Mouse (Mus musculus): ENCODE data around the gene Nudt16. TPM values are rescaled to one million over a fixed set of nuclear protein-coding genes. Genes with fewer than 3 reads are reported as not detected.
"Not testable (repeated sequence)": the region's sequence is repeated elsewhere in the genome, so short reads cannot be mapped to it uniquely, and the experiment has no call there.

Gene Nudt16
- 11.9 and 13.2 TPM in 2 replicates for polyA plus RNA-seq (2015; fragmentation: Nextera tagmentation; extraction: Ambion mirVana)

- Histone ChIP-seq H3K36me3 (ENCODE audit: insufficient read depth, low read length) (no peaks in the 10 kb centered on the region), H3K27ac (ENCODE audit: low read length) (peak within 1 kb of the TSS; percentile 64), H3K4me3 (ENCODE audit: low read length) (peak within 1 kb of the TSS; percentile 73), H3K9me3 (ENCODE audit: low read length) (no peaks in the 10 kb centered on the region), H3K4me2 (replicated peaks; ENCODE audit: low read depth, low read length) (peak within 1 kb of the TSS; percentile 89), H3K27me3 (ENCODE audit: insufficient read depth, low read length) (no peaks in the 10 kb centered on the region), H3K9ac (replicated peaks; ENCODE audit: low read length) (peak within 1 kb of the TSS; percentile 75), H3K4me1 (ENCODE audit: insufficient read depth, low read length) (peaks cover 5% of the 10 kb centered on the region; the same call in 1 of the 2 replicates)
- WGBS: under 1% methylated on average over 60 of the region's 60 CpGs
- ATAC-seq (ENCODE audit: low FRiP score, low TSS enrichment): peak; percentile 99
These were observed at the start of gene Nudt16 for GRCm38 (mm10) chr9:105131253-105132001. Gene Nudt16, minus strand, starts transcription at chr9:105131824.

- no peaks in the 10 kb centered on the region for H3K27me3 ChIP-seq (ENCODE audit: insufficient read depth, low read length)
- no peaks in the 10 kb centered on the region for H3K4me1 ChIP-seq (ENCODE audit: insufficient read depth, low read length)
- H3K9ac ChIP-seq (replicated peaks; ENCODE audit: low read length): no peak within 1 kb of the TSS
- no peak within 1 kb of the TSS for H3K4me2 ChIP-seq (replicated peaks; ENCODE audit: low read depth, low read length)
- no peak within 1 kb of the TSS for H3K27ac ChIP-seq (ENCODE audit: low read length)
- WGBS: 66% methylated on average over 6 of the region's 6 CpGs
- ATAC-seq (ENCODE audit: low FRiP score, low TSS enrichment): no peak
- H3K9me3 ChIP-seq (ENCODE audit: low read length): no peaks in the 10 kb centered on the region
- H3K4me3 ChIP-seq (ENCODE audit: low read length): no peak within 1 kb of the TSS
- H3K36me3 ChIP-seq (ENCODE audit: insufficient read depth, low read length): no peaks in the 10 kb centered on the region
These were observed 13.4 kb upstream of the Nudt16 start, which contains the start of gene 1700080E11Rik for GRCm38 (mm10) chr9:105144992-105145391. Gene 1700080E11Rik, minus strand, starts transcription at chr9:105145092.

- Histone ChIP-seq H3K4me3 (ENCODE audit: low read length) (no peak overlapping the region), H3K4me2 (replicated peaks; ENCODE audit: low read depth, low read length) (no peak overlapping the region), H3K9me3 (ENCODE audit: low read length) (no peaks in the 10 kb centered on the region), H3K27ac (ENCODE audit: low read length) (no peak overlapping the region), H3K4me1 (ENCODE audit: insufficient read depth, low read length) (no peaks in the 10 kb centered on the region), H3K9ac (replicated peaks; ENCODE audit: low read length) (no peak overlapping the region), H3K36me3 (ENCODE audit: insufficient read depth, low read length) (no peaks in the 10 kb centered on the region), H3K27me3 (ENCODE audit: insufficient read depth, low read length) (no peaks in the 10 kb centered on the region)
- ATAC-seq (ENCODE audit: low FRiP score, low TSS enrichment): no peak
- 51% methylated on average over 6 of the region's 6 CpGs for WGBS
These were observed 7.6 kb upstream of the Nudt16 start for GRCm38 (mm10) chr9:105139204-105139603.

- WGBS: 7% methylated on average over 1 of the region's 1 CpGs
- Histone ChIP-seq H3K9me3 (ENCODE audit: low read length) (no peaks in the 10 kb centered on the region), H3K27ac (ENCODE audit: low read length) (no peak overlapping the region), H3K9ac (replicated peaks; ENCODE audit: low read length) (no peak overlapping the region), H3K4me1 (ENCODE audit: insufficient read depth, low read length) (no peaks in the 10 kb centered on the region), H3K27me3 (ENCODE audit: insufficient read depth, low read length) (no peaks in the 10 kb centered on the region), H3K4me2 (replicated peaks; ENCODE audit: low read depth, low read length) (no peak overlapping the region), H3K4me3 (ENCODE audit: low read length) (no peak overlapping the region), H3K36me3 (ENCODE audit: insufficient read depth, low read length) (no peaks in the 10 kb centered on the region)
- ATAC-seq (ENCODE audit: low FRiP score, low TSS enrichment): no peak
These were observed 4.8 kb upstream of the Nudt16 start for GRCm38 (mm10) chr9:105136404-105136803.

GRCm38 (mm10) chr9:105134536-105134935, 2.9 kb upstream of the Nudt16 start:
- Histone ChIP-seq H3K36me3 (ENCODE audit: insufficient read depth, low read length) (no peaks in the 10 kb centered on the region), H3K9ac (replicated peaks; ENCODE audit: low read length) (no peak overlapping the region), H3K4me3 (ENCODE audit: low read length) (no peak overlapping the region), H3K4me2 (replicated peaks; ENCODE audit: low read depth, low read length) (no peak overlapping the region), H3K9me3 (ENCODE audit: low read length) (no peaks in the 10 kb centered on the region), H3K27ac (ENCODE audit: low read length) (no peak overlapping the region), H3K4me1 (ENCODE audit: insufficient read depth, low read length) (peaks cover 5% of the 10 kb centered on the region; the same call in 1 of the 2 replicates), H3K27me3 (ENCODE audit: insufficient read depth, low read length) (no peaks in the 10 kb centered on the region)
- 85% methylated on average over 5 of the region's 5 CpGs for WGBS
- no peak for ATAC-seq (ENCODE audit: low FRiP score, low TSS enrichment)

- Histone ChIP-seq H3K4me3 (ENCODE audit: low read length) (peak overlapping the region; percentile 73), H3K9ac (replicated peaks; ENCODE audit: low read length) (peak overlapping the region; percentile 75), H3K36me3 (ENCODE audit: insufficient read depth, low read length) (no peaks in the 10 kb centered on the region), H3K4me2 (replicated peaks; ENCODE audit: low read depth, low read length) (peak overlapping the region; percentile 89), H3K27me3 (ENCODE audit: insufficient read depth, low read length) (no peaks in the 10 kb centered on the region), H3K9me3 (ENCODE audit: low read length) (no peaks in the 10 kb centered on the region), H3K27ac (ENCODE audit: low read length) (no peak overlapping the region), H3K4me1 (ENCODE audit: insufficient read depth, low read length) (peaks cover 5% of the 10 kb centered on the region; the same call in 1 of the 2 replicates)
- 25% methylated on average over 5 of the region's 5 CpGs for WGBS
- peak; percentile 14 for ATAC-seq (ENCODE audit: low FRiP score, low TSS enrichment)
These were observed 361 bp upstream of the Nudt16 start for GRCm38 (mm10) chr9:105132002-105132367.

- Histone ChIP-seq H3K27me3 (ENCODE audit: insufficient read depth, low read length) (no peaks in the 10 kb centered on the region), H3K9me3 (ENCODE audit: low read length) (no peaks in the 10 kb centered on the region), H3K36me3 (ENCODE audit: insufficient read depth, low read length) (no peaks in the 10 kb centered on the region), H3K4me1 (ENCODE audit: insufficient read depth, low read length) (peaks cover 5% of the 10 kb centered on the region; the same call in 1 of the 2 replicates), H3K4me2 (replicated peaks; ENCODE audit: low read depth, low read length) (no peak overlapping the region), H3K27ac (ENCODE audit: low read length) (no peak overlapping the region), H3K4me3 (ENCODE audit: low read length) (no peak overlapping the region), H3K9ac (replicated peaks; ENCODE audit: low read length) (no peak overlapping the region)
- no peak for ATAC-seq (ENCODE audit: low FRiP score, low TSS enrichment)
- 94% methylated on average over 8 of the region's 8 CpGs for WGBS
These were observed 1.3 kb downstream of the Nudt16 start for GRCm38 (mm10) chr9:105130331-105130730.

GRCm38 (mm10) chr9:105125206-105125605, 6.4 kb downstream of the Nudt16 start:
- not testable (repeated sequence) for H3K9ac ChIP-seq (replicated peaks; ENCODE audit: low read length); H3K4me3 ChIP-seq (ENCODE audit: low read length); H3K4me2 ChIP-seq (replicated peaks; ENCODE audit: low read depth, low read length); ATAC-seq (ENCODE audit: low FRiP score, low TSS enrichment); H3K27ac ChIP-seq (ENCODE audit: low read length); H3K9me3 ChIP-seq (ENCODE audit: low read length); H3K4me1 ChIP-seq (ENCODE audit: insufficient read depth, low read length); H3K36me3 ChIP-seq (ENCODE audit: insufficient read depth, low read length); H3K27me3 ChIP-seq (ENCODE audit: insufficient read depth, low read length)
- 86% methylated on average over 3 of the region's 3 CpGs for WGBS

GRCm38 (mm10) chr9:105103893-105104292, 27.7 kb downstream of the Nudt16 start:
- Histone ChIP-seq H3K27ac (ENCODE audit: low read length) (no peak overlapping the region), H3K36me3 (ENCODE audit: insufficient read depth, low read length) (no peaks in the 10 kb centered on the region), H3K4me3 (ENCODE audit: low read length) (no peak overlapping the region), H3K9me3 (ENCODE audit: low read length) (no peaks in the 10 kb centered on the region), H3K27me3 (ENCODE audit: insufficient read depth, low read length) (no peaks in the 10 kb centered on the region), H3K4me1 (ENCODE audit: insufficient read depth, low read length) (no peaks in the 10 kb centered on the region), H3K9ac (replicated peaks; ENCODE audit: low read length) (no peak overlapping the region), H3K4me2 (replicated peaks; ENCODE audit: low read depth, low read length) (no peak overlapping the region)
- WGBS: 56% methylated on average over 5 of the region's 5 CpGs
- ATAC-seq (ENCODE audit: low FRiP score, low TSS enrichment): peak; percentile 27; the same call in 1 of the 2 replicates

- Histone ChIP-seq H3K4me3 (ENCODE audit: low read length) (no peak overlapping the region), H3K9me3 (ENCODE audit: low read length) (no peaks in the 10 kb centered on the region), H3K27ac (ENCODE audit: low read length) (no peak overlapping the region), H3K4me2 (replicated peaks; ENCODE audit: low read depth, low read length) (no peak overlapping the region), H3K36me3 (ENCODE audit: insufficient read depth, low read length) (no peaks in the 10 kb centered on the region), H3K4me1 (ENCODE audit: insufficient read depth, low read length) (no peaks in the 10 kb centered on the region), H3K9ac (replicated peaks; ENCODE audit: low read length) (no peak overlapping the region), H3K27me3 (ENCODE audit: insufficient read depth, low read length) (no peaks in the 10 kb centered on the region)
- 45% methylated on average over 1 of the region's 1 CpGs for WGBS
- no peak for ATAC-seq (ENCODE audit: low FRiP score, low TSS enrichment)
These were observed 29.7 kb downstream of the Nudt16 start for GRCm38 (mm10) chr9:105101911-105102310.
